Mouse (Mus musculus): ENCODE measurements around the gene Greb1.

Greb1 gene

GRCm38 (mm10) chr12:16640075-16640474 lies 160.6 kb downstream of the Greb1 start:
- in situ Hi-C loops (cut with MseI, MboI), result no loop called here

DNA sequence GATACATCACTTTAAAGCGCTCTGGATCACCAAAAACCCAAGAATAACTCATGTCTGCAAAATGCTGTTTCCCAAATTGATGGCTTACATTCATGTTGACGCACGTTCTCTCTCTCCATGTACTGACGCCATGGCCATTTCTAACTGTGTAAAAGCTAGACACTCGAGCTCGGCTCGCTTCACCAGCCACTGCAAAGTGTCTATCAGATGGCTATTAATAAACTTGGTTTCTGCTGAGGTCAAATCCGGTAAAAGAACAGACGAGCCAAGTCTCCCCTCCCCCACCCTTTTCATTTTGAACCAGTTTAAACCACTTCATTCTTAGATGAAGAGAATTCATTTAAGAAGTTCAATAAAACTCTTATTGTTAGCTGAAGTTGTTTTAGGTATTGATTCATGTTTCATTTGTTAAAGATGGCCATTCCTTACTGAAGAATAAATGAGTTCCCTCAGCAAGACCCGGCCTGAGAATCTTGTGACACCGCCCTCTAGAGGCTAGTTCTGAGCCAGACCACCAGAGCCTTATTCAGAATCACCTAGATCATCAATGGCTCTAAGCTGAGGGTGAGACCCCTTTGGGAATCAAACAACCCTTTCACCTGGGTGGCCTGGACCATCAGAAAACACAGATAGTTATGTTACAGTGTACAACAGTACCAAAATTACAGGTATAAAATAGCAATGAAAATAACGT lies 161.5 kb downstream of the Greb1 start:
- in situ Hi-C loops (cut with MseI, MboI), result loop anchor here (5.0 kb wide), 2 partner anchors 67 to 72 kb away; no protein-coding TSS in a partner anchor

GRCm38 (mm10) chr12:16635816-16636215 lies 164.9 kb downstream of the Greb1 start:
- in situ Hi-C loops (cut with MseI, MboI), result loop anchor here (5.0 kb wide), 2 partner anchors 64 to 69 kb away; no protein-coding TSS in a partner anchor

- in situ Hi-C loops (cut with MseI, MboI), result no loop called here
These were observed 166.4 kb downstream of the Greb1 start for GRCm38 (mm10) chr12:16634075-16634813.

DNA sequence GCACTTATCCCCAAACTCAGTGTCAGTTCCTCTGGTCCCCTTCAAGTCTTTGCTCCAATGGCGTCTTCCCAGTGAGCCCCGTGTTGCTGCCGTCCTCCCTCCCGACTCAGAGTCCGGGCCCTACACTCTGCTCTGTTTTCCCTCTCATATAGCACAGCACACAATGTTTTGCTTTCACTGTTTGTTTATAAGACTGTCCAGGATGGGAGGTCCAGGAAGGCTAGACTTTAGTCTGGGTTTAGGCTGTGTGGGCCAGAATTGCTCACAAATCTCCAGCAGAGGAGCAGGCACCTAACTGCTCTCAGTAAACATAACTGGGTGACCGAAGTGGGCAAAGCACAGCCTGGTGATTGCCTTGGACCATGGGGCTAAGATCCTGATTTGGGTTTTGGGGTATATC lies 167.5 kb downstream of the Greb1 start:
- in situ Hi-C loops (cut with MseI, MboI), result no loop called here

GRCm38 (mm10) chr12:16631423-16631822 lies 169.3 kb downstream of the Greb1 start:
- in situ Hi-C loops (cut with MseI, MboI), result no loop called here

GRCm38 (mm10) chr12:16630866-16631185 lies 169.9 kb downstream of the Greb1 start:
- in situ Hi-C loops (cut with MseI, MboI), result no loop called here

GRCm38 (mm10) chr12:16630152-16630865 lies 170.4 kb downstream of the Greb1 start:
- in situ Hi-C loops (cut with MseI, MboI), result no loop called here

Measured in mouse trophoblast stem cell (cell line).